Mouse (Mus musculus): Measurements from ENCODE around the gene Lipa. TPM values are rescaled to one million over a fixed set of nuclear protein-coding genes. Genes with fewer than 3 reads are reported as not detected.

Lipa gene
- total RNA-seq, 2 experiments from 2014 or later = 18.2 to 19.6 TPM

- DNase-seq (ENCODE audit: low spot score in 2 of 2) = peak in 1 of 2 experiments; percentile 9
Observed at GRCm38 (mm10) chr19:34523106-34523725, 4.1 kb downstream of the Lipa start.

GRCm38 (mm10) chr19:34521978-34522377, 5.3 kb downstream of the Lipa start:
- DNase-seq (ENCODE audit: low spot score in 2 of 2) = no peak

GRCm38 (mm10) chr19:34521361-34521760, 5.9 kb downstream of the Lipa start:
- no peak for DNase-seq (ENCODE audit: low spot score in 2 of 2)

- DNase-seq (ENCODE audit: low spot score in 2 of 2) = no peak
Observed at GRCm38 (mm10) chr19:34520051-34520450, 7.2 kb downstream of the Lipa start.

- DNase-seq (ENCODE audit: low spot score in 2 of 2) = no peak
Observed at GRCm38 (mm10) chr19:34519646-34520045, 7.6 kb downstream of the Lipa start.

- DNase-seq (ENCODE audit: low spot score in 2 of 2) = no peak
Observed at GRCm38 (mm10) chr19:34518786-34519185, 8.5 kb downstream of the Lipa start.

- no peak for DNase-seq (ENCODE audit: low spot score in 2 of 2)
Observed at GRCm38 (mm10) chr19:34517812-34518594, 9.3 kb downstream of the Lipa start.

GRCm38 (mm10) chr19:34517197-34517596, 10.1 kb downstream of the Lipa start:
- DNase-seq (ENCODE audit: low spot score in 2 of 2) = no peak

GRCm38 (mm10) chr19:34516346-34516745, 10.9 kb downstream of the Lipa start:
- DNase-seq (ENCODE audit: low spot score in 2 of 2) = no peak

- DNase-seq (ENCODE audit: low spot score in 2 of 2) = no peak
Observed at GRCm38 (mm10) chr19:34515681-34516080, 11.6 kb downstream of the Lipa start.

GRCm38 (mm10) chr19:34511528-34511927, 15.7 kb downstream of the Lipa start:
- DNase-seq (ENCODE audit: low spot score in 2 of 2) = no peak

- no peak for DNase-seq (ENCODE audit: low spot score in 2 of 2)
Observed at GRCm38 (mm10) chr19:34510717-34511116, 16.6 kb downstream of the Lipa start.

- no peak for DNase-seq (ENCODE audit: low spot score in 2 of 2)
Observed at GRCm38 (mm10) chr19:34505161-34505721, 22.0 kb downstream of the Lipa start.

- peak; percentile 48 to 67 for DNase-seq (ENCODE audit: low spot score in 2 of 2)
Observed at GRCm38 (mm10) chr19:34500763-34501162, 26.5 kb downstream of the Lipa start.

- no peak for DNase-seq (ENCODE audit: low spot score in 2 of 2)
Observed at GRCm38 (mm10) chr19:34496353-34496752, 30.9 kb downstream of the Lipa start.

- peak in 1 of 2 experiments; percentile 40 for DNase-seq (ENCODE audit: low spot score in 2 of 2)
Observed at GRCm38 (mm10) chr19:34493859-34494258, 33.4 kb downstream of the Lipa start.

GRCm38 (mm10) chr19:34483547-34483946, 43.7 kb downstream of the Lipa start:
- DNase-seq (ENCODE audit: low spot score in 2 of 2) = peak in 1 of 2 experiments; percentile 72

- DNase-seq (ENCODE audit: low spot score in 2 of 2) = peak in 1 of 2 experiments; percentile 15
Observed at GRCm38 (mm10) chr19:34474991-34475971, 52.0 kb downstream of the Lipa start, which contains the start of gene Ch25h. Gene Ch25h (minus strand): TSS chr19:34475164.

- DNase-seq (ENCODE audit: low spot score in 2 of 2) = no peak
Observed at GRCm38 (mm10) chr19:34474228-34474990, 52.9 kb downstream of the Lipa start.

GRCm38 (mm10) chr19:34471703-34472102, 55.6 kb downstream of the Lipa start:
- DNase-seq (ENCODE audit: low spot score in 2 of 2) = no peak

All from layer of hippocampus, adult 18-20 months (tissue).